In genomic region chr1:55087401-55087904, GRCm38 (mm10) we compare ENCODE assay signal across 7 mouse cellular contexts. TPM values are rescaled to one million over a fixed set of nuclear protein-coding genes. Genes with fewer than 3 reads are reported as not detected.
DNase-seq lines count a peak whose midpoint lies in the region; ATAC-seq lines count a peak whose summit lies in the region.

No protein-coding gene starts in this region.

- DNase-seq in ovary, postnatal 10 days (ENCODE audit: low spot score), result peak; percentile 49
- DNase-seq in ovary, postnatal 14 days (ENCODE audit: low spot score), result no peak
- peak; percentile 61 to 73 for DNase-seq in frontal cortex, postnatal 10 days (ENCODE audit: low spot score in 2 of 2)
- no peak for DNase-seq in embryo, embryonic 9.5 days (ENCODE audit: extremely low spot score)

- ATAC-seq in common myeloid progenitor, adult 5-6 weeks (replicated peaks; ENCODE audit: low read depth, poor library complexity, severe bottlenecking), result peak; percentile 17
- peak; percentile 28 for ATAC-seq in inflammation-experienced regulatory T-cells, adult 6 months
- ATAC-seq in megakaryocyte, adult 5-6 weeks (ENCODE audit: poor library complexity, severe bottlenecking), result peak; percentile 21

RNA-seq across cellular contexts. Expression of gene Hspe1, which starts 0.5 kb away (rescaled TPM):
- total RNA-seq in common myeloid progenitor, adult 5-6 weeks (2017), result 548 and 584 TPM in 2 replicates
- 100 to 1,000 TPM; 172 to 181 (median 174) TPM for polyA plus RNA-seq in inflammation-experienced regulatory T-cells, adult 6 months (2017; shearing (Covaris generic))
- 119 TPM in 2 replicates for total RNA-seq in megakaryocyte, adult 5-6 weeks (2015)
- total RNA-seq in megakaryocyte, adult 5-6 weeks (2017), result 121 and 162 TPM in 2 replicates

RNA-seq across cellular contexts. Expression of gene Hspd1, which starts 0.6 kb away (rescaled TPM):
- total RNA-seq in common myeloid progenitor, adult 5-6 weeks (2017), result 519 and 524 TPM in 2 replicates
- 100 to 1,000 TPM; 129 to 226 (median 154) TPM for polyA plus RNA-seq in inflammation-experienced regulatory T-cells, adult 6 months (2017; shearing (Covaris generic))
- total RNA-seq in megakaryocyte, adult 5-6 weeks (2015), result 56.6 and 68.6 TPM in 2 replicates
- total RNA-seq in megakaryocyte, adult 5-6 weeks (2017), result 112 and 120 TPM in 2 replicates

RNA-seq across cellular contexts. Expression of gene Coq10b, which starts 34.9 kb away (rescaled TPM):
- 15.6 and 23.1 TPM in 2 replicates for total RNA-seq in common myeloid progenitor, adult 5-6 weeks (2017)
- polyA plus RNA-seq in inflammation-experienced regulatory T-cells, adult 6 months (2017; shearing (Covaris generic)), result 10 to 100 TPM; 14.6 to 22.7 (median 17.0) TPM
- 28.5 and 28.6 TPM in 2 replicates for total RNA-seq in megakaryocyte, adult 5-6 weeks (2015)
- total RNA-seq in megakaryocyte, adult 5-6 weeks (2017), result 25.4 and 25.8 TPM in 2 replicates

RNA-seq across cellular contexts. Expression of gene Mob4, which starts 43.6 kb away (rescaled TPM):
- total RNA-seq in common myeloid progenitor, adult 5-6 weeks (2017), result 45.9 and 62.2 TPM in 2 replicates
- polyA plus RNA-seq in inflammation-experienced regulatory T-cells, adult 6 months (2017; shearing (Covaris generic)), result 100 to 1,000 TPM; 121 to 136 (median 133) TPM
- 58.9 and 68.5 TPM in 2 replicates for total RNA-seq in megakaryocyte, adult 5-6 weeks (2015)
- 50.4 and 56.6 TPM in 2 replicates for total RNA-seq in megakaryocyte, adult 5-6 weeks (2017)

Comparison
In these comparisons a context has a peak if more than half of its experiments do, and no peak if none do; other contexts are left out.
1. DNase-seq: peak in ovary, postnatal 10 days (single experiment) and frontal cortex, postnatal 10 days (2 of 2); none in ovary, postnatal 14 days (single experiment) and embryo, embryonic 9.5 days (single experiment).
2. Peak in every context shown above with its lines, with median percentiles within 50 percentile points of each other: ATAC-seq.